Mouse (Mus musculus): Measurements from ENCODE around the gene Gna15. TPM values are rescaled to one million over a fixed set of nuclear protein-coding genes. Genes with fewer than 3 reads are reported as not detected.
A peak's percentile ranks its signal among the peaks of the same experiment; 100 is the strongest.

Gna15 gene
- polyA plus RNA-seq, 1 experiment from 2014 or later: 2.5 TPM

DNA sequence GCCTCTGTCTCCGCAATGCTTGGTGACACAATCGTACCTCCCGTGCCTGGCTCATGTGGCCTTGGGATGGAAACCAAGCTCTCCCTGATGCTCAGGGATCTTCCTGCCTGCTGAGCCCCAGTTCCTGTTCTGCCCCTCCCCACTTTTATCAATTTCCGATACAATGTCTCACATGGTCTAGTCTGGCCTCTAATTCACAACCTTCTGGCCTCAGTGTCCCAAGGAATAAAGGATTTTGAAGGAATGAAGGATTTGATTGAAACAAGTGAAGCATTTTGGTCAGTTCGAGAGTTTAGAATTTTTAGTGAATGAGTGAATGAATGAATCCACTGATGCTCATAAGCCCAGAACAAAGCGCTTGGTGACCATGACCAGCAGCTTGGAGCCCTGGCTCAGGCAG is 883 bp downstream of the Gna15 start:
- Histone ChIP-seq H3K4me2 (peak overlapping the region; percentile 63), H3K9ac (ENCODE audit: low read depth, low read length) (no peak overlapping the region; the same call in 1 of the 2 replicates), H3K36me3 (ENCODE audit: control insufficient read depth, insufficient read depth, low read length) (no peaks in the 10 kb centered on the region), H3K4me3 (ENCODE audit: low read depth, low read length) (peak overlapping the region; percentile 31; the same call in 1 of the 2 replicates), H3K27me3 (ENCODE audit: control insufficient read depth, insufficient read depth, low read length) (no peaks in the 10 kb centered on the region), H3K9me3 (replicated peaks; ENCODE audit: control insufficient read depth, low read length) (no peaks in the 10 kb centered on the region), H3K27ac (ENCODE audit: low read depth, low read length) (no peak overlapping the region), H3K4me1 (ENCODE audit: control insufficient read depth, insufficient read depth, low read length) (peaks cover 13% of the 10 kb centered on the region)
- no peak for ATAC-seq (replicated peaks; ENCODE audit: insufficient number of reproducible peaks, low FRiP score, low TSS enrichment)
- WGBS (ENCODE audit: insufficient replicate concordance): 67% methylated on average over 6 of the region's 6 CpGs

DNA sequence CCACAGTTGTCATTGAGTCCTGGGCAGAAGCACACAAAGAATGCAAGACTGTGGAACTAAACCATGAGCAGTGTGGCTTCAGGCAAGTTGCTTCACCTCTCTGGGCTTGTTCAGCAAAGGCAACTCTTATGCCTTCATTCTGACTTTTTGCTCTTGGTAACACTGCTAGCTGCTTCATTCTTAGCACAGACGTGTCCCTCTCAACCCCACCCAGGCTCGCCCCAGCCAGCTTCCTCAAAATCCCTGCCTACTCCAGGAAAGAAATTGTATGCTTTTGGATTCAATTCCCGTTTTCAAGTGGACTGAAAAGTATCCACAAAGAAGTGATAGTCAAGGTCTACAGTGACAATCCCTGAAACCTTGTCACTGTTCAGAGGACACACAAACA is 4.1 kb downstream of the Gna15 start:
- peaks cover 12% of the 10 kb centered on the region for H3K4me1 ChIP-seq (ENCODE audit: control insufficient read depth, insufficient read depth, low read length)
- H3K4me3 ChIP-seq (ENCODE audit: low read depth, low read length): no peak overlapping the region
- H3K27ac ChIP-seq (ENCODE audit: low read depth, low read length): no peak overlapping the region
- H3K27me3 ChIP-seq (ENCODE audit: control insufficient read depth, insufficient read depth, low read length): no peaks in the 10 kb centered on the region
- H3K36me3 ChIP-seq (ENCODE audit: control insufficient read depth, insufficient read depth, low read length): no peaks in the 10 kb centered on the region
- no peak overlapping the region for H3K9ac ChIP-seq (ENCODE audit: low read depth, low read length)
- no peak overlapping the region for H3K4me2 ChIP-seq
- no peak for ATAC-seq (replicated peaks; ENCODE audit: insufficient number of reproducible peaks, low FRiP score, low TSS enrichment)
- no peaks in the 10 kb centered on the region for H3K9me3 ChIP-seq (replicated peaks; ENCODE audit: control insufficient read depth, low read length)
- WGBS (ENCODE audit: insufficient replicate concordance): 63% methylated on average over 3 of the region's 3 CpGs

DNA sequence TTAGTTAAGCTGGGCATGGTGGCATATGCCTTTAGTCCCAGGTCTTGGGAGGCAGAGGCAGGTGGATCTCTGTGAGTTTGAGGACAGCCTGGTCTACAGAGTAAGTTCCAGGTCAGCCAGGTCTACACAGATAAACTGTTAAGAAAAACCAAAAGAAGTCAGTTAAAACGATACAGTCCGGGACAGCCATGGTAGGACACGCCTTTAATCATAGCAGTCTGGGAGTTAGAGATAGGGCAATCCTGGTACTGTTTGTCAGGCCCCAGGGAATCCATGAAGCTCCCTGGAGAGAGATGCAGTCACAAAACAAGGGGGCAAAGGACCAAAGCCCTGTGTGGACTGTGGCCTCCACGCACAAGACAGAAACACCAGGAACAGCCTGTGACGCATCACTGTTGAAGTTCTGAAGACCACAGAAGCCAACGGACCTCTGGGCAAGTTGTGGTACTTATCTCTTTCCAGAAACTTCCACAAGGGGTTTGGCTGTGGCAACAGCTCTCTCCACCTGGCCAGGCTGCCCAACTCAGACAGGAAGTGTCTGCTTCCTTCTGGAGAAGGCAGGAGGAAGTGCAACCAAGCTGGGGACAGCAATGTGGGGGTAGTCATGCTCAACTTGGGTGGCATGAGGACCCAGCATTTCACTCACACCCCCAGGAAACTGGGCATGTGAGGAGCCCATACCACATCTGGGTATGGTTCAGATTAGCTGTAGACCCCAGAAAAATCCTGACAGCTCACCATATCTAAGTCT is 4.6 kb downstream of the Gna15 start:
- Histone ChIP-seq H3K9me3 (replicated peaks; ENCODE audit: control insufficient read depth, low read length) (no peaks in the 10 kb centered on the region), H3K4me2 (no peak overlapping the region), H3K27ac (ENCODE audit: low read depth, low read length) (no peak overlapping the region), H3K27me3 (ENCODE audit: control insufficient read depth, insufficient read depth, low read length) (no peaks in the 10 kb centered on the region), H3K4me1 (ENCODE audit: control insufficient read depth, insufficient read depth, low read length) (peaks cover 10% of the 10 kb centered on the region), H3K4me3 (ENCODE audit: low read depth, low read length) (no peak overlapping the region), H3K36me3 (ENCODE audit: control insufficient read depth, insufficient read depth, low read length) (no peaks in the 10 kb centered on the region), H3K9ac (ENCODE audit: low read depth, low read length) (no peak overlapping the region)
- no peak for ATAC-seq (replicated peaks; ENCODE audit: insufficient number of reproducible peaks, low FRiP score, low TSS enrichment)
- WGBS (ENCODE audit: insufficient replicate concordance): 59% methylated on average over 6 of the region's 6 CpGs

DNA sequence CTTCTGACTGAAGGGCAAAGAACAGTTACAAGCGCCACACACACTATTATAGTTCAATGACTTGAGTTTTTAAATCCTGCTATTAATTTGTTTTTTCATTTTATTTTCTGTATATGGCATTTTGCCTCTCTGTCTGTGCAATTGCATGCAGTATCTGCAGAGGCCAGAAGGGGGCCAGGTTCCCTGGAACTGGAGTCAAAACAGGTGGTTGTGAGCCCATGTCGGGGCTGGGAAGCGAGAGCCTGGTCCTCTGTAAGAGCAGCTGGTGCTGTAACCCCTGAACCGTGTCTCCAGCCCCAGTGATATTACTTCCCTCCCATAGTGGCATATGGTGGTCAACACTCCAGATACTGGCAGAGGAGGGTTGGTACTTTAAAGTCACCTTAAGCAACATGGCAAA is 5.5 kb downstream of the Gna15 start:
- no peak for ATAC-seq (replicated peaks; ENCODE audit: insufficient number of reproducible peaks, low FRiP score, low TSS enrichment)
- Histone ChIP-seq H3K9me3 (replicated peaks; ENCODE audit: control insufficient read depth, low read length) (0 out of 2 replicates have a peak, but pooled peaks cover 4% of the 10 kb centered on the region), H3K4me3 (ENCODE audit: low read depth, low read length) (no peak overlapping the region), H3K4me1 (ENCODE audit: control insufficient read depth, insufficient read depth, low read length) (peaks cover 2% of the 10 kb centered on the region), H3K9ac (ENCODE audit: low read depth, low read length) (no peak overlapping the region), H3K4me2 (no peak overlapping the region), H3K27ac (ENCODE audit: low read depth, low read length) (no peak overlapping the region), H3K27me3 (ENCODE audit: control insufficient read depth, insufficient read depth, low read length) (no peaks in the 10 kb centered on the region), H3K36me3 (ENCODE audit: control insufficient read depth, insufficient read depth, low read length) (no peaks in the 10 kb centered on the region)
- 16% methylated on average over 4 of the region's 4 CpGs for WGBS (ENCODE audit: insufficient replicate concordance)

DNA sequence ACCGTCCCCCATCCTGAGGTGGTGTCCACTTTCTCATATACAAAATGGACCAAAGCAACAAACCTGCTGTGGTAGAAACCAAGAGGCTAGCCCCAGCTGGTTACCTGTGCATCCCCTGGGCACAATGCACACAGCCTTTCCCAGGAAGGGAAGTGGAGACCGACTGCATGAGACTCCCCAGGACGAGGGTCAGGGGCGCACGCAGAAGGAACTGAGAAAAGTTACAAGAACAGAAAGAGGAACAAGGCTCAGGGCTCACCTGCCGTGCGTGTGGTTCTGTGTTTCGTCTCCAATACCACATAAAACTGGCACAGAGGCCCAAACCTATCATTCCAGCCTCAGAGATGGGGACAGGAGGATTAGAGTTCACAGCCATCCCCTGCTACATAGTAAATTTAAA is 6.8 kb downstream of the Gna15 start:
- Histone ChIP-seq H3K9ac (ENCODE audit: low read depth, low read length) (no peak overlapping the region), H3K4me1 (ENCODE audit: control insufficient read depth, insufficient read depth, low read length) (no peaks in the 10 kb centered on the region), H3K36me3 (ENCODE audit: control insufficient read depth, insufficient read depth, low read length) (no peaks in the 10 kb centered on the region), H3K4me3 (ENCODE audit: low read depth, low read length) (no peak overlapping the region), H3K27me3 (ENCODE audit: control insufficient read depth, insufficient read depth, low read length) (peaks cover 7% of the 10 kb centered on the region), H3K27ac (ENCODE audit: low read depth, low read length) (no peak overlapping the region), H3K4me2 (no peak overlapping the region), H3K9me3 (replicated peaks; ENCODE audit: control insufficient read depth, low read length) (0 out of 2 replicates have a peak, but pooled peaks cover 4% of the 10 kb centered on the region)
- ATAC-seq (replicated peaks; ENCODE audit: insufficient number of reproducible peaks, low FRiP score, low TSS enrichment): no peak
- 70% methylated on average over 8 of the region's 8 CpGs for WGBS (ENCODE audit: insufficient replicate concordance)

DNA sequence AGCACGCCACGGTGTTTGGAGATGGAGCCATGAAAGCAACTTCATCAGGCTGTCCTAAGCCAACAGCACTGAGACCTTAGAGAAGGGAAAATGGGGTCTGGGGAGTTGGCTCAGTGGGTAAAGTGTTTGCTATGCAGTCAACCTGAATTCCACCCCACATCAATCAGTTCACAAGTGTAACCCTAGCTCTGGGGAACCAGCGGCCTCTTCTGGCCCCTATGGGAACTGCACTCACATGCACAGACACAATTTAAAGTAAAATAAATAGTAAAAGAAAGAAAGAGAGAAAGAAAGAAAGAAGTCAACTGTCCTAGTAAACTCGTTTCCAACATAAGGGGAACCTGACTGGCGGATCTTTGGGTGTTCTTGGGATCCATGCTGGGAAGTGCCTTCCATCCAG is 10.2 kb downstream of the Gna15 start:
- H3K36me3 ChIP-seq (ENCODE audit: control insufficient read depth, insufficient read depth, low read length): no peaks in the 10 kb centered on the region
- no peak overlapping the region for H3K9ac ChIP-seq (ENCODE audit: low read depth, low read length)
- no peak overlapping the region for H3K27ac ChIP-seq (ENCODE audit: low read depth, low read length)
- ATAC-seq (replicated peaks; ENCODE audit: insufficient number of reproducible peaks, low FRiP score, low TSS enrichment): no peak
- H3K4me1 ChIP-seq (ENCODE audit: control insufficient read depth, insufficient read depth, low read length): no peaks in the 10 kb centered on the region
- no peak overlapping the region for H3K4me3 ChIP-seq (ENCODE audit: low read depth, low read length)
- H3K9me3 ChIP-seq (replicated peaks; ENCODE audit: control insufficient read depth, low read length): 0 out of 2 replicates have a peak, but pooled peaks cover 4% of the 10 kb centered on the region
- 83% methylated on average over 5 of the region's 5 CpGs for WGBS (ENCODE audit: insufficient replicate concordance)
- no peak overlapping the region for H3K4me2 ChIP-seq
- peaks cover 16% of the 10 kb centered on the region for H3K27me3 ChIP-seq (ENCODE audit: control insufficient read depth, insufficient read depth, low read length)

DNA sequence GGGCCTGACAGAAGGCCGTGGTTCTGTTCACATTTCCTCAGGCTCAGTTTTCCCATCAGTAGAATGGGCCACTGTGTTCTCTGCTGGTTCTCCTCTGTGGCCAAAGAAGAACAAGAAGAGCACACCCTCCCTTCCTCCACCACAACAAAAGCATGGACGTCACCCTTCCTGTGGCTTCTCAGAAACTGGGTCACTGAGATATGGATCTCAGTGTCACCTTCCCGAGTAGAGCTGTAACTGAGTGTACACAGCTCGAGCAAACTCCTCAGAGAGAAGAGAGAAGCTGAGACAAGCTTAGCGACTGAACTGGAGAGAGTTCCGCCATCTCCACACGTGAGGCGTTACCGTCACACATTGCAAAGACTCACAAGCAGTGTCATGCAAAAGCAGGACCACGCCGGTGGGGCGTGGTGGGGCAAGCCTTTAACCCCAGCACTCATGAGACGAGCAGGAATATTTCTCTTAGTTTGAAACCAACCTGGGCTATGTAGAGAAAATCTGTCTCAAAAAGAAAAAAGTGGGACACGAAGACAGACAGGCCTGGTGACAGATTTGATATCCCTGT is 13.7 kb downstream of the Gna15 start:
- Histone ChIP-seq H3K27ac (ENCODE audit: low read depth, low read length) (no peak overlapping the region), H3K4me1 (ENCODE audit: control insufficient read depth, insufficient read depth, low read length) (no peaks in the 10 kb centered on the region), H3K27me3 (ENCODE audit: control insufficient read depth, insufficient read depth, low read length) (peaks cover 16% of the 10 kb centered on the region), H3K4me3 (ENCODE audit: low read depth, low read length) (no peak overlapping the region), H3K9me3 (replicated peaks; ENCODE audit: control insufficient read depth, low read length) (0 out of 2 replicates have a peak, but pooled peaks cover 4% of the 10 kb centered on the region), H3K9ac (ENCODE audit: low read depth, low read length) (no peak overlapping the region), H3K36me3 (ENCODE audit: control insufficient read depth, insufficient read depth, low read length) (no peaks in the 10 kb centered on the region), H3K4me2 (no peak overlapping the region)
- WGBS (ENCODE audit: insufficient replicate concordance): 75% methylated on average over 14 of the region's 14 CpGs
- no peak for ATAC-seq (replicated peaks; ENCODE audit: insufficient number of reproducible peaks, low FRiP score, low TSS enrichment)

DNA sequence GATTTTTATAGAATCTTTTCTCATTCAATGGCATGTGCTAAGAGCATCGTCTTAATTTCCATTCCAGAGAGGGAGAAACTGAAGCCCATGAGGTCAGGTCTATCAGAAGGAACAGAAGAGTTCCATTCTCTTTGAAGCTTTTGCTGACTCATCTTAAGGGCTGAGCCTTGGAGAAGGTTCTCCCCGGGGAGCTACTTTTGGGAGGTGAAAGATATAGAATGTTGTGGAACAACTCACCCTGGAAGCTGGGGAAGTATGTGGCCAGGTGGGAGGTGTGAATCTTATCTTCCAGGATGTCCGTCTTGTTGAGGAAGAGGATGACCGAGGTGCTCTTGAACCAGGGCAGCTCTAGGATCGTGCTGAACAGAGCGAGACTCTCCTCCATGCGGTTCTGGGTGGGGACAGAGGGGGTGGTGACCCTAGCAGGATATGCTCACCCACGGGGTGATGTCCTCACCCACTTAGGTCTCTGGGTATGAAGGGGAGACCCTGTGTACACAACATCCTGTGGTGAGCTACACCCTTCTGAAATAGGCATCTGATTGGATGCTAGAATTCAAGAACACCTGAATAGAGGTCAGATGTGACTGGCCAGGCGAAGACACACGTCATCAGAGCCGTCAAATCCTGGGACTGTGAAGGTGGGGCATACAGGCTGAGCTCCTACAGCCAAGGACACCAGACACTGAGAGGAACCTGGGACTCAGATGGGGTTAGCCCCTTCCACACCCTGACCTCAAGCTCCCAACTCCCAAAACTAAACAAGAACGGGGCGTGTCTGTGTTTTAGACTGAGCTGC is 16.1 kb downstream of the Gna15 start:
- H3K27me3 ChIP-seq (ENCODE audit: control insufficient read depth, insufficient read depth, low read length): peaks cover 25% of the 10 kb centered on the region
- no peak overlapping the region for H3K9ac ChIP-seq (ENCODE audit: low read depth, low read length)
- H3K27ac ChIP-seq (ENCODE audit: low read depth, low read length): no peak overlapping the region
- ATAC-seq (replicated peaks; ENCODE audit: insufficient number of reproducible peaks, low FRiP score, low TSS enrichment): no peak
- H3K4me1 ChIP-seq (ENCODE audit: control insufficient read depth, insufficient read depth, low read length): no peaks in the 10 kb centered on the region
- H3K4me2 ChIP-seq: no peak overlapping the region
- H3K4me3 ChIP-seq (ENCODE audit: low read depth, low read length): no peak overlapping the region
- WGBS (ENCODE audit: insufficient replicate concordance): 56% methylated on average over 13 of the region's 13 CpGs
- no peaks in the 10 kb centered on the region for H3K36me3 ChIP-seq (ENCODE audit: control insufficient read depth, insufficient read depth, low read length)
- H3K9me3 ChIP-seq (replicated peaks; ENCODE audit: control insufficient read depth, low read length): no peaks in the 10 kb centered on the region
